Mouse (Mus musculus) myocyte (in vitro differentiated cells): Measurements from ENCODE around the gene Krt90. TPM values are rescaled to one million over a fixed set of nuclear protein-coding genes. Genes with fewer than 3 reads are reported as not detected.

Source experiments
- H3K27me3 ChIP-seq: one replicate; pipeline ENCODE4 v1.6.1; 2011; ENCODE audit not compliant: control insufficient read depth, insufficient read depth, insufficient read length
- H3K36me3 ChIP-seq: one replicate; pipeline ENCODE4 v1.6.1; 2011; ENCODE audit not compliant: control insufficient read depth, insufficient read depth
- H3K4me2 ChIP-seq: one replicate; pipeline ENCODE4 v1.6.1; 2011; ENCODE audit warnings: low read depth, control low read depth
- H3K4me3 ChIP-seq: one replicate; pipeline ENCODE4 v1.5.1; 2011; ENCODE audit warnings: mild to moderate bottlenecking, control low read depth, moderate library complexity
- H3K79me2 ChIP-seq: one replicate; pipeline ENCODE4 v1.6.1; 2011; ENCODE audit not compliant: control insufficient read depth, insufficient read depth
- H3ac ChIP-seq: one replicate; pipeline ENCODE4 v1.6.1; 2011; ENCODE audit not compliant: control insufficient read depth, insufficient read length
- CEBPB ChIP-seq: IDR thresholded peaks from 2 replicates; pipeline ENCODE4 v1.6.1; 2011; ENCODE audit warnings: mild to moderate bottlenecking, moderate library complexity; ENCODE audit not compliant: poor library complexity, insufficient read depth, severe bottlenecking
- E2F4 ChIP-seq: IDR thresholded peaks from one replicate; pipeline ENCODE4 v1.6.1; 2011; ENCODE audit warnings: mild to moderate bottlenecking, control low read depth, moderate library complexity; ENCODE audit not compliant: insufficient read depth
- MAX ChIP-seq: IDR thresholded peaks from one replicate; pipeline ENCODE4 v1.6.1; 2011; ENCODE audit warnings: low read depth, mild to moderate bottlenecking, control low read depth
- MYOD1 ChIP-seq, 3 experiments: IDR thresholded peaks; one replicate each; pipeline ENCODE4 v1.6.1; 2011; ENCODE audit warnings: control low read depth in 2 of 3, low read depth in 2 of 3, mild to moderate bottlenecking in 2 of 3, moderate library complexity in 1 of 3; ENCODE audit not compliant: insufficient read length in 2 of 3, control insufficient read depth in 1 of 3
- MYOG ChIP-seq, 3 experiments: IDR thresholded peaks; one replicate each; pipeline ENCODE4 v1.6.1; 2011; ENCODE audit warnings: control low read depth in 2 of 3, low read depth in 2 of 3, mild to moderate bottlenecking in 2 of 3; ENCODE audit not compliant: insufficient read length in 2 of 3, control insufficient read depth in 1 of 3, insufficient read depth in 1 of 3
- POLR2A ChIP-seq: IDR thresholded peaks from one replicate; pipeline ENCODE4 v1.6.1; 2011; ENCODE audit warnings: low read depth, mild to moderate bottlenecking, control low read depth, moderate library complexity; ENCODE audit not compliant: insufficient read length
- POLR2AphosphoS2 ChIP-seq: IDR thresholded peaks from one replicate; pipeline ENCODE4 v1.6.1; 2011; ENCODE audit warnings: low read depth, control low read depth; ENCODE audit not compliant: insufficient read length
- REST ChIP-seq: IDR thresholded peaks from one replicate; pipeline ENCODE4 v1.6.1; 2011; ENCODE audit warnings: mild to moderate bottlenecking, control low read depth, moderate library complexity; ENCODE audit not compliant: insufficient read depth, insufficient read length
- SRF ChIP-seq: IDR thresholded peaks from one replicate; pipeline ENCODE4 v1.6.1; 2011; ENCODE audit warnings: low read depth; ENCODE audit not compliant: control insufficient read depth, insufficient read length
- TCF12 ChIP-seq: IDR thresholded peaks from one replicate; pipeline ENCODE4 v1.6.1; 2011; ENCODE audit warnings: mild to moderate bottlenecking, control low read depth; ENCODE audit not compliant: poor library complexity, insufficient read depth, severe bottlenecking
- TCF3 ChIP-seq: IDR thresholded peaks from one replicate; pipeline ENCODE4 v1.6.1; 2011; ENCODE audit warnings: low read depth, control low read depth; ENCODE audit not compliant: insufficient read length
- USF1 ChIP-seq: IDR thresholded peaks from one replicate; pipeline ENCODE4 v1.6.1; 2011; ENCODE audit warnings: low read depth, mild to moderate bottlenecking, control low read depth, moderate library complexity
- polyA plus RNA-seq: library from polyadenylated mRNA; unstranded; fragments of >200 nt; fragmentation: generic; extraction: Trizol; gene quantifications from one replicate; pipeline ENCODE4 v1.2.1, GENCODE M21; 2012; ENCODE audit warnings: missing spikeins

Krt90 gene
- polyA plus RNA-seq, 1 experiment = not detected

GRCm38 (mm10) chr15:101538580-101538900 is 24.2 kb downstream of the Krt90 start:
- no peak overlapping the region for H3K4me3 ChIP-seq
- no peak overlapping the region for H3ac ChIP-seq
- no peaks in the 10 kb centered on the region for H3K36me3 ChIP-seq
- H3K27me3 ChIP-seq = peaks cover 36% of the 10 kb centered on the region
- no peak for TF ChIP-seq POLR2A
- no peak for TF ChIP-seq MYOD1 (IDR thresholded peaks at IDR 0.05; ENCODE audit: control insufficient read depth in 1 of 3, insufficient read length in 2 of 3, low read depth in 2 of 3)
- TF ChIP-seq POLR2AphosphoS2 = no peak
- no peak for TF ChIP-seq TCF12
- TF ChIP-seq SRF = no peak
- no peak for TF ChIP-seq TCF3
- TF ChIP-seq USF1 = no peak
- TF ChIP-seq E2F4 = no peak
- TF ChIP-seq MAX = no peak
- no peak for TF ChIP-seq CEBPB
- no peak for TF ChIP-seq MYOG (IDR thresholded peaks at IDR 0.05; ENCODE audit: control insufficient read depth in 1 of 3, insufficient read depth in 1 of 3, insufficient read length in 2 of 3, low read depth in 2 of 3)
- H3K4me2 ChIP-seq = no peak overlapping the region
- no peaks in the 10 kb centered on the region for H3K79me2 ChIP-seq

DNA sequence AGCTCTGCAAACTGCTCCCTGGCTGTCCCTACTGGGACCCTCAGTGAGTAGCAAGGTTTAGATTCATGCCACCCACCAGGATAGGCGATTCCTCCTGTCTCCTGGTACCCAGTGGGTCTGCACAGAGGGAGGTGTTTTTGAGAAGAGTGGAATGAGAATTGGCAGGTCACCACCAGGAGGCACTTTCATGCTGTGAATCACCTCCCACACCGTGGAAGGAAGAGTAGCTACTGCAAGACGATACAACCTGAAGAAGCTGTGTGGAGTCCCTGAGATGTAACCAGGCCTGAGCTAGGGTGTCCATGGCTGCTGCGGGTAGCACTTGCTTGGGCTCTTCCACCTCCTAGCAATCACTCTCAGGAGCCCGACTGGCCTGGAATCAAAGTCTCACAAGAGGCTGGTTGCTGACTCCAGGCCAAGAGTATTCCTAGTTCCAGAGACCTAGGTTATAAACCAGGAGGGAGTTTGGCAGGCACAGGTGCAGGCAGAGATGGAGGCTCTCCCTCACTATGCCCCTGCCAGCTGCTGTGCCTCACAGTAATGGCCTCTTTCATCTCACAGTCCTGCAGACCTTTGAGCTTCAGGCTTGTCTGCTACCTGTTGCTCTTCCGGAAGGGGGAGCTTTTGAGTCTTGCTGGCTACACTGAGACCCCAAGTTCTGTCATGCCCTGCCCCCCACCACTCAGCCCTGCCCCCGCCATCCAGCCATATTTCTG is 24.7 kb downstream of the Krt90 start:
- Histone ChIP-seq H3ac (no peak overlapping the region), H3K4me3 (no peak overlapping the region), H3K36me3 (no peaks in the 10 kb centered on the region), H3K27me3 (peaks cover 41% of the 10 kb centered on the region), H3K4me2 (no peak overlapping the region), H3K79me2 (no peaks in the 10 kb centered on the region)
- TF ChIP-seq E2F4 (no peak), REST (no peak), USF1 (no peak), CEBPB (no peak), SRF (no peak), POLR2AphosphoS2 (no peak), TCF3 (no peak), MYOD1 (IDR thresholded peaks at IDR 0.05; ENCODE audit: control insufficient read depth in 1 of 3, insufficient read length in 2 of 3, low read depth in 2 of 3) (no peak), TCF12 (no peak), MYOG (IDR thresholded peaks at IDR 0.05; ENCODE audit: control insufficient read depth in 1 of 3, insufficient read depth in 1 of 3, insufficient read length in 2 of 3, low read depth in 2 of 3) (no peak)

DNA sequence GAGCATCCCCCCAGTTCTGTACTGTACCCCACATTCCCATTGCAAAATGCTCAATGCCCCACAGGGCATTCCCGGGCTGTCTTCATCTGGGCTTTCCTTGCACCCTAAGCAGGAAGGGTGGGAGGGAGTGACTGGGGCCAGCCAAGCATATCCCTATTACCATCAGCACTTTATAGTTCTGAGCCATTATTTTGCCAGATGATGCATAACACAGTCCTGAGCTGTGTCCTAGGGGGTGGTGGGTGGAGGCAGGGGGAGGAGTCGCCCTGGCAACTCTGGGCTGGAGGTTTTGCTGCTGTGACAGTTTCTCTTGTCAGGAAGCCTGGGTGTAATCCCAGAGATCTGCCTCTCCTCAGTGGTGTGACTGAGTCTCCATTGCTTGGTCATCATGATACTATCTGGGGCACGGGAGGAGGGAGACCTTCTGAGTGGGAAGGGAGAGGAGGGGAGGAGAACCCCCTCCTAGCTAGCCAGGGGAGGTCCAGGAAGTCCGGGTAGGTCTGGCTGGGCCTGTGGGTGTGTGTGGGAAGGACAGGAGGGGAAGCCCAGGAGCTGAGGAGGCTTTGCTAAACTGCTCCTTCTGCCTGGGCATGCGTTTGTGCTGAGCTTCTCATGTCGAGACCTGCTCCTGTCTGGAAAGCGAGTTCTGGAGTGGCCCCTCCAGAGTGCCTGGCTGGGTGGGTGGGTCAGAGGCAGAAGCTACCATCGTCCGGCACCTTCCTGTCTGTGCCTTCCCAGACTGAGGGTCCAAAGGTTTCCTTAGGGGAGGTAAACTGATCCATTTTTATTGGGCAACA is 26.5 kb downstream of the Krt90 start:
- Histone ChIP-seq H3K4me3 (no peak overlapping the region), H3ac (no peak overlapping the region), H3K36me3 (no peaks in the 10 kb centered on the region), H3K27me3 (peaks cover 39% of the 10 kb centered on the region), H3K79me2 (no peaks in the 10 kb centered on the region), H3K4me2 (no peak overlapping the region)
- TF ChIP-seq SRF (no peak), MYOG (IDR thresholded peaks at IDR 0.05; ENCODE audit: control insufficient read depth in 1 of 3, insufficient read depth in 1 of 3, insufficient read length in 2 of 3, low read depth in 2 of 3) (no peak), POLR2AphosphoS2 (no peak), CEBPB (no peak), MAX (no peak), TCF3 (no peak), USF1 (no peak), POLR2A (no peak), TCF12 (no peak), MYOD1 (IDR thresholded peaks at IDR 0.05; ENCODE audit: control insufficient read depth in 1 of 3, insufficient read length in 2 of 3, low read depth in 2 of 3) (no peak), E2F4 (no peak), REST (no peak)

DNA sequence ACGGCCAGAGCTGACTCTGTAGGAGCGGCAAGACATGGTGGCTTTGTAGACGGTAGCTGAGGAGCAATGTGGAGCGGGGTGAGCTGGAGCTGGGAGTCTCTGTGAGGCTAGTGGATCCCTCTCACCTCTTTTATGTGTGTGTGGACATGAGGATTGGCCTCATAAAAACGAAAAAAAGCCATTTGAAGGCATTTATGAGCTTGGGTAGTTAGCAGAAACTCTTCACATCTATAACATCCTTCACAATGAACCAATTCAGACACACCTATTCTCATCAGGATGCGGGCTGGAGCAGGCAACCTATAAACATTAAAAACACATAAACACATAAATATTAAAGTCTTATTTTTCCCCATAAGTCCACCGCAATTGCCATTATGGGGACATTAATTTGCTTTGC is 30.0 kb downstream of the Krt90 start, which contains the start of gene Krt84:
Gene Krt84 (minus strand): TSS at position 101 of the 400 bp plus-strand sequence.
- Histone ChIP-seq H3K4me3 (no peak within 1 kb of the TSS), H3K27me3 (peaks cover 59% of the 10 kb centered on the region), H3K36me3 (no peaks in the 10 kb centered on the region), H3K4me2 (no peak within 1 kb of the TSS), H3K79me2 (no peaks in the 10 kb centered on the region), H3ac (no peak within 1 kb of the TSS)
- TF ChIP-seq MAX (no peak), TCF3 (no peak), POLR2A (no peak), MYOG (IDR thresholded peaks at IDR 0.05; ENCODE audit: control insufficient read depth in 1 of 3, insufficient read depth in 1 of 3, insufficient read length in 2 of 3, low read depth in 2 of 3) (no peak), MYOD1 (IDR thresholded peaks at IDR 0.05; ENCODE audit: control insufficient read depth in 1 of 3, insufficient read length in 2 of 3, low read depth in 2 of 3) (no peak), REST (no peak), POLR2AphosphoS2 (no peak)
